Mouse (Mus musculus) midbrain, embryonic 14.5 days (tissue): ENCODE results near the gene Necap1. TPM values are rescaled to one million over a fixed set of nuclear protein-coding genes. Genes with fewer than 3 reads are reported as not detected.
A peak's percentile ranks its signal among the peaks of the same experiment; 100 is the strongest.

Experiments used
- ATAC-seq: fragments of 200-750 bp; cut with Nextera tagmentation; 2 replicates; pipeline ENCODE4 v1.8.0; 2017; ENCODE audit warnings: moderate number of reproducible peaks, moderate library complexity; ENCODE audit not compliant: low FRiP score, low TSS enrichment
- DNase-seq: peaks from one replicate; pipeline ENCODE4 v3.0.0-alpha.2; 2015
- H3K27ac ChIP-seq: fragments of 300-500 bp; sonication (generic); replicated peaks from 2 replicates; pipeline ENCODE4 v1.5.1; 2014; ENCODE audit warnings: mild to moderate bottlenecking, low read depth, low read length, moderate library complexity
- H3K27me3 ChIP-seq: fragments of 300-500 bp; sonication (generic); 2 replicates; pipeline ENCODE4 v1.6.1; 2014; ENCODE audit warnings: low read length, control low read depth, mixed read lengths; ENCODE audit not compliant: control insufficient read depth, insufficient read depth
- H3K36me3 ChIP-seq: fragments of 300-500 bp; sonication (generic); 2 replicates; pipeline ENCODE4 v1.6.1; 2014; ENCODE audit warnings: low read length, control low read depth; ENCODE audit not compliant: control insufficient read depth, insufficient read depth
- H3K4me1 ChIP-seq: fragments of 300-500 bp; sonication (generic); 2 replicates; pipeline ENCODE4 v1.6.1; 2014; ENCODE audit warnings: mild to moderate bottlenecking, antibody characterized with exemption, low read length, control low read depth; ENCODE audit not compliant: control insufficient read depth, insufficient read depth
- H3K4me2 ChIP-seq: fragments of 300-500 bp; sonication (generic); 2 replicates; pipeline ENCODE4 v1.6.1; 2014; ENCODE audit warnings: mild to moderate bottlenecking, low read length, moderate library complexity
- H3K4me3 ChIP-seq: fragments of 300-500 bp; sonication (generic); replicated peaks from 2 replicates; pipeline ENCODE4 v1.5.1; 2014; ENCODE audit warnings: low read depth, low read length
- H3K9ac ChIP-seq: fragments of 300-500 bp; sonication (generic); replicated peaks from 2 replicates; pipeline ENCODE4 v1.6.1; 2014; ENCODE audit warnings: mild to moderate bottlenecking, low read length, moderate library complexity
- H3K9me3 ChIP-seq: fragments of 300-500 bp; sonication (generic); 2 replicates; pipeline ENCODE4 v1.6.1; 2016; ENCODE audit warnings: low read length, control low read depth, mixed read lengths; ENCODE audit not compliant: control insufficient read depth
- WGBS: fragments of 180-500 bp; shearing (Covaris S2); extraction: QIAGEN DNeasy Blood & Tissue Kit; methylation state at CpG from one replicate; pipeline ENCODE4 v1.1.7; 2014; 5-methylcytosine and 5-hydroxymethylcytosine counted together
- polyA plus RNA-seq: library from polyadenylated mRNA; unstranded; fragments of >200 nt; fragmentation: Nextera tagmentation; extraction: Ambion mirVana; gene quantifications from 2 replicates; pipeline ENCODE4 v1.2.1, GENCODE M21; 2014

The Necap1 gene
- polyA plus RNA-seq, result 119 and 135 TPM in 2 replicates

- Histone ChIP-seq H3K4me1 (peaks cover 5% of the 10 kb centered on the region), H3K27me3 (peaks cover 3% of the 10 kb centered on the region; the same call in 1 of the 2 replicates), H3K9ac (peak within 1 kb of the TSS; percentile 83), H3K4me2 (peak within 1 kb of the TSS; percentile 67), H3K4me3 (peak within 1 kb of the TSS; percentile 86), H3K27ac (peak within 1 kb of the TSS; percentile 93), H3K9me3 (no peaks in the 10 kb centered on the region), H3K36me3 (peaks cover 16% of the 10 kb centered on the region)
- ATAC-seq (peak; percentile 99), DNase-seq (peak; percentile 100)
- 8% methylated on average over 43 of the region's 43 CpGs for WGBS
Measured at GRCm38 (mm10) chr6:122873871-122874719, at the start of gene Necap1. Gene Necap1 (plus strand): TSS chr6:122874474.

DNA sequence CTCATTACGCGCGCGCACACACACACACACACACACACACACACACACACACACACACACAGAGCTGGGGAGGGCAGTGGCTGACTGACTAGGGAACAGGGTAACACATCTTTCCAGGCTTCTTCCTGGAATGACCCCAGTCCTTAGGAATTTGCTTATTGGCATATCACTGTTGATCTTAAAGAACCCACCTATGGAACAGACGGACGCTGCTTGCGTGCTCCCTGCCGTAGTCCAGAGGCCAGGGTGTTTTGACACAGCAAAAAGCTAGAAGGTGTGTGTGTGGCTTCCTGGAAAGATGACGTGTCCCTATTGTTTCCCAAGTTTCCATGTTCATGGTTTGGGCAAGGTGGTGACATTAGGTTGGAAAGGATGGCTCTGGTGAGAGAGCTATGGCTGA, 49.1 kb upstream of the Necap1 start:
- H3K4me2 ChIP-seq, result no peak overlapping the region
- H3K27me3 ChIP-seq, result no peaks in the 10 kb centered on the region
- no peak overlapping the region for H3K9ac ChIP-seq
- no peaks in the 10 kb centered on the region for H3K9me3 ChIP-seq
- H3K4me1 ChIP-seq, result peaks cover 39% of the 10 kb centered on the region
- H3K4me3 ChIP-seq, result no peak overlapping the region
- peaks cover 14% of the 10 kb centered on the region for H3K36me3 ChIP-seq
- 95% methylated on average over 9 of the region's 9 CpGs for WGBS
- H3K27ac ChIP-seq, result no peak overlapping the region
- DNase-seq (no peak), ATAC-seq (no peak)

- 0 out of 2 replicates have a peak overlapping the region, but pooled peaks have one; percentile 32 for H3K27ac ChIP-seq
- peak overlapping the region; percentile 65 for H3K9ac ChIP-seq
- no peaks in the 10 kb centered on the region for H3K9me3 ChIP-seq
- WGBS, result 3% methylated on average over 29 of the region's 29 CpGs
- peak overlapping the region; percentile 67 for H3K4me2 ChIP-seq
- H3K27me3 ChIP-seq, result no peaks in the 10 kb centered on the region
- H3K4me3 ChIP-seq, result peak overlapping the region; percentile 34
- peaks cover 14% of the 10 kb centered on the region for H3K36me3 ChIP-seq
- peak; percentile 42 for ATAC-seq
- peak; percentile 61 for DNase-seq
- H3K4me1 ChIP-seq, result peaks cover 30% of the 10 kb centered on the region
Measured at GRCm38 (mm10) chr6:122825923-122826742, 48.1 kb upstream of the Necap1 start.

GRCm38 (mm10) chr6:122828086-122828485, 46.2 kb upstream of the Necap1 start:
- H3K27me3 ChIP-seq, result no peaks in the 10 kb centered on the region
- peaks cover 25% of the 10 kb centered on the region for H3K36me3 ChIP-seq
- no peaks in the 10 kb centered on the region for H3K9me3 ChIP-seq
- WGBS, result 39% methylated on average over 13 of the region's 13 CpGs
- H3K4me2 ChIP-seq, result no peak overlapping the region
- DNase-seq (peak; percentile 40), ATAC-seq (no peak)
- H3K9ac ChIP-seq, result no peak overlapping the region
- peaks cover 15% of the 10 kb centered on the region for H3K4me1 ChIP-seq
- no peak overlapping the region for H3K4me3 ChIP-seq
- no peak overlapping the region for H3K27ac ChIP-seq

GRCm38 (mm10) chr6:122832880-122833279, 41.4 kb upstream of the Necap1 start:
- no peak overlapping the region for H3K4me3 ChIP-seq
- H3K9me3 ChIP-seq, result no peaks in the 10 kb centered on the region
- DNase-seq, result no peak
- no peaks in the 10 kb centered on the region for H3K27me3 ChIP-seq
- H3K4me2 ChIP-seq, result no peak overlapping the region
- no peak for ATAC-seq
- peaks cover 66% of the 10 kb centered on the region for H3K36me3 ChIP-seq
- H3K9ac ChIP-seq, result no peak overlapping the region
- WGBS, result 87% methylated on average over 7 of the region's 7 CpGs
- H3K4me1 ChIP-seq, result no peaks in the 10 kb centered on the region
- no peak overlapping the region for H3K27ac ChIP-seq

GRCm38 (mm10) chr6:122834365-122834764, 39.9 kb upstream of the Necap1 start:
- H3K4me1 ChIP-seq, result no peaks in the 10 kb centered on the region
- H3K4me3 ChIP-seq, result no peak overlapping the region
- no peaks in the 10 kb centered on the region for H3K9me3 ChIP-seq
- no peak overlapping the region for H3K4me2 ChIP-seq
- peaks cover 72% of the 10 kb centered on the region for H3K36me3 ChIP-seq
- 74% methylated on average over 4 of the region's 4 CpGs for WGBS
- DNase-seq (peak; percentile 43), ATAC-seq (no peak)
- H3K9ac ChIP-seq, result no peak overlapping the region
- no peak overlapping the region for H3K27ac ChIP-seq
- no peaks in the 10 kb centered on the region for H3K27me3 ChIP-seq

- Histone ChIP-seq H3K4me3 (no peak overlapping the region), H3K27me3 (no peaks in the 10 kb centered on the region), H3K27ac (no peak overlapping the region), H3K4me2 (no peak overlapping the region), H3K9ac (no peak overlapping the region), H3K9me3 (no peaks in the 10 kb centered on the region), H3K36me3 (peaks cover 91% of the 10 kb centered on the region), H3K4me1 (no peaks in the 10 kb centered on the region)
- WGBS, result 93% methylated on average over 3 of the region's 3 CpGs
- DNase-seq (no peak), ATAC-seq (no peak)
Measured at GRCm38 (mm10) chr6:122836974-122837373, 37.3 kb upstream of the Necap1 start.

DNA sequence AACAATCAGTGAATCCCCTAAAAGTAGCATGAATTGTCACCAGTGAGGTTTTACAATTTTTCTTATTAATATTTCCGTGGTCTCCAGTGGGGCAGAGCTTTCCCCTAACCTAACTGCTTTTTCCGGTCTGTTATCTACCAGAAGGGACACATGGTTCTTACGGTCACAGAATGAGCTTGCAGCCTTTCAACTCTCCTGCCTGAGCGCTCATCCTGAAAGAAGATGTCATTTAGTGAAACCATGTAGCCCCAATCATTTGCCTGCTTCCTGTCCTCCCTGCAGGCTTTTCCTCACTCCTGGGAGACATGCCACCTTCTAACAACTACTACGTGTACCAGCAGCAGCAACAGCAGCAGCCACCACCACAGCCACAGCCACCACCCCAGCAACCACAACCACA, 36.7 kb upstream of the Necap1 start:
- Histone ChIP-seq H3K27ac (no peak overlapping the region), H3K4me1 (no peaks in the 10 kb centered on the region), H3K4me2 (no peak overlapping the region), H3K9me3 (no peaks in the 10 kb centered on the region), H3K36me3 (peaks cover 88% of the 10 kb centered on the region), H3K4me3 (no peak overlapping the region), H3K9ac (no peak overlapping the region), H3K27me3 (no peaks in the 10 kb centered on the region)
- no peak for ATAC-seq
- 87% methylated on average over 5 of the region's 5 CpGs for WGBS
- no peak for DNase-seq
